ENCODE assay signal across 14 mouse cellular contexts in the genomic region with DNA sequence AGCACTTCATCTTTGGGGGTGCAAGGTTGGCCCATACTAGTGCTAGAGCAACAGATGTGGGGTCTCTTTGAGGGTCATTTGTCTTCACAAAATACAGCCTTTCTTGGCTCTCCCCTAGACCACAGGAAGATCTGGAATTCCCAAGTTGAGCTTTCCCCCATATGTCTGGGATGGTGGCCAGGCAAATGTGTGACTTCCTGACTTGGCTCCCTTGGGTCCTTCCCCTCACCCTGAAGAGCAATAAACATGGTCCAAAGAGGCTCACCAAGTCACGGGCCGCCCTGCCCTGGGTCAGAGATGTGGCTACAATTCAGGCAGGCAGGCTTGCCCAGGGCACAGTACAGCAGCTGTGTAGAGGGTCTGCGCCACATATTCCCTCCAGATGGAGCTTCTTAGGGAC. TPM values are rescaled to one million over a fixed set of nuclear protein-coding genes. Genes with fewer than 3 reads are reported as not detected.
DNase-seq lines count a peak whose midpoint lies in the region; ATAC-seq lines count a peak whose summit lies in the region.
"Had no signal": no experiment of that assay in that cellular context is flagged by ENCODE, and none has a peak within 500 bp of the region (broad histone marks: within the 10 kb centered on the region; RNA-seq: fewer than 3 reads in every experiment).

No protein-coding gene starts in this region.

- H3K36me3 ChIP-seq in heart, embryonic 12.5 days: no peaks in the 10 kb centered on the region
- no peaks in the 10 kb centered on the region for H3K36me3 ChIP-seq in heart, embryonic 10.5 days
- no peaks in the 10 kb centered on the region for H3K36me3 ChIP-seq in midbrain, embryonic 14.5 days (ENCODE audit: control insufficient read depth, insufficient read depth, low read length)
- H3K36me3 ChIP-seq: hindbrain, embryonic 10.5 days had no signal

- DNase-seq in heart, adult 18-20 months: peak; percentile 64 to 69
- DNase-seq in heart, embryonic 10.5 days (ENCODE audit: low spot score): peak; percentile 71
- peak; percentile 23 for DNase-seq in kidney, adult 18-20 months
- DNase-seq in lung, postnatal 36 days: peak; percentile 36
- DNase-seq in midbrain, embryonic 14.5 days: no peak
- no peak for DNase-seq in layer of hippocampus, postnatal 14 days (ENCODE audit: low spot score in 2 of 2)
- no peak for DNase-seq in layer of hippocampus, adult 18-20 months (ENCODE audit: low spot score in 2 of 2)
- DNase-seq: B cell, adult 2 months; liver, postnatal 0 days had no signal

- H3K27me3 ChIP-seq in heart, embryonic 12.5 days (replicated peaks): no peaks in the 10 kb centered on the region
- no peaks in the 10 kb centered on the region for H3K27me3 ChIP-seq in heart, embryonic 10.5 days (ENCODE audit: insufficient read depth, poor library complexity, severe bottlenecking)
- H3K27me3 ChIP-seq in midbrain, embryonic 14.5 days (ENCODE audit: control insufficient read depth, insufficient read depth, low read length): no peaks in the 10 kb centered on the region

- peaks cover 11% of the 10 kb centered on the region; the same call in 1 of the 2 replicates for H3K4me1 ChIP-seq in heart, embryonic 12.5 days (replicated peaks)
- peaks cover 18% of the 10 kb centered on the region for H3K4me1 ChIP-seq in heart, embryonic 10.5 days
- no peaks in the 10 kb centered on the region for H3K4me1 ChIP-seq in midbrain, embryonic 14.5 days (ENCODE audit: control insufficient read depth, insufficient read depth, low read length)

- ATAC-seq in heart, embryonic 12.5 days (ENCODE audit: insufficient number of reproducible peaks, low FRiP score): no peak
- ATAC-seq in midbrain, embryonic 14.5 days (ENCODE audit: low FRiP score, low TSS enrichment): no peak
- ATAC-seq: forebrain, embryonic 16.5 days; liver, postnatal 0 days had no signal

- H3K9ac ChIP-seq in heart, embryonic 12.5 days: no peak overlapping the region
- no peak overlapping the region for H3K9ac ChIP-seq in midbrain, embryonic 14.5 days (replicated peaks; ENCODE audit: low read length)
- H3K9ac ChIP-seq: liver, postnatal 0 days had no signal

- 0 out of 2 replicates have a peak, but pooled peaks cover 4% of the 10 kb centered on the region for H3K9me3 ChIP-seq in heart, embryonic 12.5 days (replicated peaks)
- no peaks in the 10 kb centered on the region for H3K9me3 ChIP-seq in heart, embryonic 10.5 days
- H3K9me3 ChIP-seq in midbrain, embryonic 14.5 days (ENCODE audit: control insufficient read depth, low read length): no peaks in the 10 kb centered on the region
- H3K9me3 ChIP-seq: hindbrain, embryonic 10.5 days had no signal

- no peak overlapping the region for H3K27ac ChIP-seq in heart, embryonic 12.5 days (ENCODE audit: poor library complexity, severe bottlenecking)
- H3K27ac ChIP-seq in heart, embryonic 10.5 days: no peak overlapping the region
- H3K27ac ChIP-seq in midbrain, embryonic 14.5 days (replicated peaks; ENCODE audit: low read depth, low read length): no peak overlapping the region
- H3K27ac ChIP-seq: hindbrain, embryonic 10.5 days; left cerebral cortex, adult 2 months had no signal

- 79% methylated on average over 3 of the region's 3 CpGs for WGBS in heart, embryonic 12.5 days
- WGBS in heart, embryonic 10.5 days: 74% methylated on average over 3 of the region's 3 CpGs
- 92% methylated on average over 3 of the region's 3 CpGs for WGBS in midbrain, embryonic 14.5 days

- no peak overlapping the region for H3K4me2 ChIP-seq in heart, embryonic 12.5 days
- H3K4me2 ChIP-seq in midbrain, embryonic 14.5 days (ENCODE audit: low read length): no peak overlapping the region

- no peak overlapping the region for H3K4me3 ChIP-seq in heart, embryonic 12.5 days
- no peak overlapping the region for H3K4me3 ChIP-seq in heart, embryonic 10.5 days
- no peak overlapping the region for H3K4me3 ChIP-seq in midbrain, embryonic 14.5 days (replicated peaks; ENCODE audit: low read depth, low read length)
- H3K4me3 ChIP-seq: hindbrain, embryonic 10.5 days; left cerebral cortex, adult 2 months; myocyte had no signal

RNA-seq across cellular contexts. Expression of a gene that starts 44.1 kb away (rescaled TPM):
- 10 to 100 TPM; 35.5 to 35.8 TPM for total RNA-seq in heart, adult 18-20 months (2021)
- 35.9 and 37.1 TPM in 2 replicates for polyA plus RNA-seq in heart, embryonic 12.5 days (2016; fragmentation: Nextera tagmentation; extraction: Ambion mirVana)
- 17.1 and 18.2 TPM in 2 replicates for polyA plus RNA-seq in heart, embryonic 10.5 days (2016; fragmentation: Nextera tagmentation; extraction: Ambion mirVana)
- 0.54 and 15.7 TPM in 2 replicates for polyA plus RNA-seq in midbrain, embryonic 14.5 days (2014; fragmentation: Nextera tagmentation; extraction: Ambion mirVana)
- 10 to 100 TPM; 39.4 to 41.8 TPM for total RNA-seq in layer of hippocampus, postnatal 14 days (2021)
- total RNA-seq in layer of hippocampus, adult 18-20 months (2021): 10 to 100 TPM; 31.4 to 36.0 TPM

RNA-seq across cellular contexts. Expression of a gene that starts 58.5 kb away (rescaled TPM):
- 10 to 100 TPM; 45.4 to 46.4 TPM for total RNA-seq in heart, adult 18-20 months (2021)
- 37.9 and 38.0 TPM in 2 replicates for polyA plus RNA-seq in heart, embryonic 12.5 days (2016; fragmentation: Nextera tagmentation; extraction: Ambion mirVana)
- polyA plus RNA-seq in heart, embryonic 10.5 days (2016; fragmentation: Nextera tagmentation; extraction: Ambion mirVana): 17.1 and 19.7 TPM in 2 replicates
- 1.6 and 11.4 TPM in 2 replicates for polyA plus RNA-seq in midbrain, embryonic 14.5 days (2014; fragmentation: Nextera tagmentation; extraction: Ambion mirVana)
- 10 to 100 TPM in 1 of 2 experiments, 1 to 10 TPM in 1; 9.7 to 12.0 TPM for total RNA-seq in layer of hippocampus, postnatal 14 days (2021)
- total RNA-seq in layer of hippocampus, adult 18-20 months (2021): 1 to 10 TPM; 6.0 TPM

Comparison
In these comparisons a context has a peak if more than half of its experiments do, and no peak if none do; other contexts are left out.
1. DNase-seq: peak in heart, adult 18-20 months (2 of 2), heart, embryonic 10.5 days (single experiment), kidney, adult 18-20 months (single experiment) and lung, postnatal 36 days (single experiment); none in midbrain, embryonic 14.5 days (single experiment), layer of hippocampus, postnatal 14 days (0 of 2) and layer of hippocampus, adult 18-20 months (0 of 2).